Mouse (Mus musculus): ENCODE data around the gene Lamtor1.

GRCm38 (mm10) chr7:101938348-101938747 lies 32.6 kb downstream of the Lamtor1 start:
- TF ChIP-seq POLR2A (IDR thresholded peaks at IDR 0.05; ENCODE audit: borderline replicate concordance, control insufficient read depth, low read depth, low read length): no peak
- TF ChIP-seq CTCF (IDR thresholded peaks at IDR 0.05; ENCODE audit: control insufficient read depth, insufficient read depth, low read length): no peak
